Mouse (Mus musculus) heart, adult 2 months (tissue): ENCODE results near the gene Elmo1. TPM values are rescaled to one million over a fixed set of nuclear protein-coding genes. Genes with fewer than 3 reads are reported as not detected.

Experiments
- DNase-seq, 2 experiments: peaks; one replicate each; pipeline ENCODE4 v3.0.0; 2021
- H3K27ac ChIP-seq: fragments of 200-600 bp; 2 replicates; pipeline ENCODE4 v1.8.1; 2022
- H3K27me3 ChIP-seq: fragments of 200-500 bp; 2 replicates; pipeline ENCODE4 v1.6.1; 2012; ENCODE audit warnings: mild to moderate bottlenecking, low read length, inconsistent platforms, mixed read lengths; ENCODE audit not compliant: control insufficient read depth, insufficient read depth
- H3K36me3 ChIP-seq: fragments of 200-500 bp; 2 replicates; pipeline ENCODE4 v1.6.1; 2012; ENCODE audit warnings: low read length, inconsistent platforms; ENCODE audit not compliant: control insufficient read depth, insufficient read depth
- H3K4me1 ChIP-seq: fragments of 200-500 bp; 2 replicates; pipeline ENCODE4 v1.6.1; 2011; ENCODE audit warnings: low read length; ENCODE audit not compliant: control insufficient read depth, insufficient read depth
- H3K4me3 ChIP-seq: fragments of 200-600 bp; 2 replicates; pipeline ENCODE4 v1.8.1; 2022
- H3K79me2 ChIP-seq: fragments of 200-500 bp; replicated peaks from 2 replicates; pipeline ENCODE4 v1.6.1; 2012; ENCODE audit warnings: mild to moderate bottlenecking, inconsistent platforms, low read length, moderate library complexity, mixed read lengths; ENCODE audit not compliant: control insufficient read depth, insufficient read depth
- H3K9ac ChIP-seq: fragments of 200-500 bp; 2 replicates; pipeline ENCODE4 v1.6.1; 2012; ENCODE audit warnings: low read depth, mild to moderate bottlenecking, control low read depth, inconsistent platforms, low read length, mixed read lengths
- CTCF ChIP-seq: fragments of 200-600 bp; IDR thresholded peaks from 2 replicates; pipeline ENCODE4 v1.8.1; 2022; ENCODE audit warnings: antibody characterized with exemption, mild to moderate bottlenecking, moderate library complexity
- EP300 ChIP-seq: fragments of 200-500 bp; IDR thresholded peaks from 2 replicates; pipeline ENCODE4 v1.6.1; 2011; ENCODE audit warnings: low read depth, low read length, control low read depth; ENCODE audit not compliant: insufficient read depth
- POLR2A ChIP-seq: fragments of 200-500 bp; IDR thresholded peaks from 2 replicates; pipeline ENCODE4 v1.6.1; 2011; ENCODE audit warnings: mild to moderate bottlenecking, low read depth, low read length, control low read depth; ENCODE audit not compliant: insufficient read depth
- WGBS: fragments of 180-500 bp; shearing (Covaris S2); methylation state at CpG from one replicate; pipeline ENCODE4 v1.1.7; 2018; 5-methylcytosine and 5-hydroxymethylcytosine counted together
- intact Hi-C: fragments of 180-260 bp; cut with DNase I; formaldehyde crosslinking; loops from one replicate; pipeline ENCODE4 v1.15.1; 2025
- polyA plus RNA-seq: library from polyadenylated mRNA; depleted of rRNA; stranded (reverse); fragments of >200 nt; gene quantifications from 2 replicates; pipeline ENCODE4 v1.2.3, GENCODE M21; 2012
- total RNA-seq, 2 experiments: library from RNA; stranded (reverse); gene quantifications; 2 replicates each; pipeline ENCODE4 v1.2.3; 2021

Gene Elmo1
- total and polyA plus RNA-seq, 3 experiments = 7.0 to 9.1 (median 7.1) TPM

DNA sequence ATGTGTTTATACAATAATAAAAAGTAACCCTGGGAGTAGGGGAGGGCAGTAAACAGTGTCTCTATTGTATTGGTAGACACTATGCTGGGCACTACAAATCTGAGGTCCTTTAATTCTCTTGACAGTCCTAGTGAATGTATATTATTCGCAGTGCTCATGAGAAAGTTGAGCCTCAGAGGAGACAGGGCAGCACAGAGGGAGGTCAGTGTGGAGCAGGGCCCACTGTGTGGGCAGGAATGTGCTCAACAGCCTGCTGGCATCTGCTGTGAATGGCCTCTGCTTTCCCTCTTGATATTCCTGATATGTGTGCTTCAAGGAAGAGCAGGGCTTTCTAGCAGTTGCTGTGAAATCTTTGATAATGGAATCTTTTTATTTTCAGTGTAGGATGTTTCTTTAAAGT lies 52.2 kb downstream of the Elmo1 start:
- Histone ChIP-seq H3K27ac (no peak overlapping the region), H3K27me3 (no peaks in the 10 kb centered on the region), H3K4me1 (peaks cover 7% of the 10 kb centered on the region), H3K4me3 (no peak overlapping the region), H3K79me2 (no peaks in the 10 kb centered on the region; the same call in 1 of the 2 replicates), H3K9ac (no peak overlapping the region), H3K36me3 (0 out of 2 replicates have a peak, but pooled peaks cover under 1% of the 10 kb centered on the region)
- TF ChIP-seq CTCF = no peak
- TF ChIP-seq POLR2A = no peak
- no peak for TF ChIP-seq EP300
- no peak for DNase-seq
- WGBS = 66% methylated on average over 1 of the region's 1 CpGs
- intact Hi-C loops = no loop called here

DNA sequence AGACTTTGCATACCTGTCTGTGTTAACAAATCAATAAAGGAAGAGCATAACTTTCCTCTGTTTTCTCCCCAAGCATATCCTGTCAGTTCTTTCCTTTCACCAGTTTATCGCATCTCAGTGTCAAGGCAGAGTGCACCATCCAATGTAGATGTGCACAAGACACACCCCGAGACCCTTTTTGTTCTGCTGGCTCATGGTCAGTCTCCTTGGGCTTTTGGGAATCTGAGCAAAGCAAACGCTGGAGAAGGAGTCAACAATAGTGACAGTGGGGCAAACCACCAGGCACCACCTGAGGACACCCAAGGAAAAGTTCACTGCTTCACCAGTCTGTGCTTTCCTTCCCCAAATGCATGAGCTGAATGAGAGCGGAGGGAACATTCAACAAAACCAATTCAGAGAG lies 56.5 kb downstream of the Elmo1 start:
- no peaks in the 10 kb centered on the region for H3K79me2 ChIP-seq
- DNase-seq = no peak
- 89% methylated on average over 4 of the region's 4 CpGs for WGBS
- TF ChIP-seq CTCF (no peak), POLR2A (no peak), EP300 (no peak)
- H3K27ac ChIP-seq = no peak overlapping the region
- H3K36me3 ChIP-seq = no peaks in the 10 kb centered on the region
- intact Hi-C loops = loop anchor here (5.0 kb wide), 2 partner anchors 35 to 110 kb away; no protein-coding TSS in a partner anchor
- no peak overlapping the region for H3K4me3 ChIP-seq
- H3K9ac ChIP-seq = no peak overlapping the region
- H3K4me1 ChIP-seq = peaks cover 9% of the 10 kb centered on the region
- no peaks in the 10 kb centered on the region for H3K27me3 ChIP-seq

DNA sequence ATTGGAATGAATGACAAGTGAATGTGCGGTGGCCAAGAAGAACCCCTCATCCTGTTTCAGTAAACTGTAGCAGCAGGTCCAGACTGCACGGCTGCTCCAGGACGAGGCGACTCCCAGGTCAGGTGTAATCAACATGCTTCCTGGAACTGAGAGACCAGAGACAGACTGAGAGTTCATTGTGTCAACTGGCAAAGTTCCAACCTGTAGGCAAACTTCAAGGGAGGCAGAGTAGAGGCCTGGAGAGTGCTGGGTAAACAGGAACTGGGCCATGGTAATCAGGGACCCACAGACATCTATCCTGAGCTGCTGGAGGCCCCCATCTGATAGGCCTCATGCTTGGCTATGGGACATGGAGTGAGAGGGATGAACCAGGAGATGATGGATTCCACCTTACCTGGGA lies 57.3 kb downstream of the Elmo1 start:
- no peaks in the 10 kb centered on the region for H3K79me2 ChIP-seq
- 44% methylated on average over 4 of the region's 4 CpGs for WGBS
- DNase-seq = peak in 1 of 2 experiments; percentile 17
- TF ChIP-seq POLR2A (no peak), EP300 (no peak), CTCF (no peak)
- no peak overlapping the region for H3K27ac ChIP-seq
- H3K4me1 ChIP-seq = peaks cover 11% of the 10 kb centered on the region
- H3K4me3 ChIP-seq = no peak overlapping the region
- intact Hi-C loops = loop anchor here (5.0 kb wide), 2 partner anchors 35 to 110 kb away; no protein-coding TSS in a partner anchor
- no peak overlapping the region for H3K9ac ChIP-seq
- no peaks in the 10 kb centered on the region for H3K36me3 ChIP-seq
- H3K27me3 ChIP-seq = no peaks in the 10 kb centered on the region

DNA sequence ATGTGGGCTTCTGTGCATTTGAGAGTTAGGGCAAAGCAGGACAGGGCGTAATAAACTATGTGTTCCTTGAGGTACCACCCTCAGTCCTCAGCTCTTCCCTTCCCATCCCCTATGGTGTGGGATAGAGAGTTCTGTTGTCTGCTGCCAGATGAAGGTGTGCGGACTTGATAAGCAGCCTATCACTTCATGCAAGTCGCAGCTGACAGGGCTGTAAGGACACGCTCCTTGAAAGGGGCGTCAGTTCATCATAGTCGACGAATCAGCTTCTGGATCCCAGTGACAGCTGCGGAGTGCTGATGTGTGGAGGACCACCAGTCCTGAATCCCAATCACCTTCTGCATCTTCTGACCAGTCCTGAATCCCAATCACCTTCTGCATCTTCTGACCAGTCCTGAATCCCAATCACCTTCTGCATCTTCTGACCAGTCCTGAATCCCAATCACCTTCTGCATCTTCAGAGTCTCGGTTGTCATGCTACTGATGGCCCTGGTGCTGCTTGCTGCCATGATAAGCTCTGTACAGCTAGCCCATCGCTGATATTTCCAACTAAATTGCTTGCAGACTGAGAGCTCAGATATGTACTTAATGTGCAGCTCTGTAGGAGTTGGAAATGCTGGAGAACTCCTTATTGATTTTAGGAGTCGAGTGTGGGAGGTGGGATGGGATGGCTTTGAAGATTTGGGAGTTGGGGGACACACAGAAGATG lies 59.9 kb downstream of the Elmo1 start:
- 70% methylated on average over 11 of the region's 11 CpGs for whole genome bisulfite sequencing
- Histone ChIP-seq H3K79me2 (no peaks in the 10 kb centered on the region), H3K9ac (no peak overlapping the region), H3K27ac (no peak overlapping the region), H3K4me3 (no peak overlapping the region), H3K36me3 (no peaks in the 10 kb centered on the region), H3K4me1 (peaks cover 16% of the 10 kb centered on the region), H3K27me3 (no peaks in the 10 kb centered on the region)
- intact Hi-C loops = loop anchor here (5.0 kb wide), 1 partner anchor 122 kb away; no protein-coding TSS in a partner anchor
- no peak for DNase-seq
- TF ChIP-seq POLR2A = no peak
- TF ChIP-seq CTCF = no peak
- no peak for TF ChIP-seq EP300

DNA sequence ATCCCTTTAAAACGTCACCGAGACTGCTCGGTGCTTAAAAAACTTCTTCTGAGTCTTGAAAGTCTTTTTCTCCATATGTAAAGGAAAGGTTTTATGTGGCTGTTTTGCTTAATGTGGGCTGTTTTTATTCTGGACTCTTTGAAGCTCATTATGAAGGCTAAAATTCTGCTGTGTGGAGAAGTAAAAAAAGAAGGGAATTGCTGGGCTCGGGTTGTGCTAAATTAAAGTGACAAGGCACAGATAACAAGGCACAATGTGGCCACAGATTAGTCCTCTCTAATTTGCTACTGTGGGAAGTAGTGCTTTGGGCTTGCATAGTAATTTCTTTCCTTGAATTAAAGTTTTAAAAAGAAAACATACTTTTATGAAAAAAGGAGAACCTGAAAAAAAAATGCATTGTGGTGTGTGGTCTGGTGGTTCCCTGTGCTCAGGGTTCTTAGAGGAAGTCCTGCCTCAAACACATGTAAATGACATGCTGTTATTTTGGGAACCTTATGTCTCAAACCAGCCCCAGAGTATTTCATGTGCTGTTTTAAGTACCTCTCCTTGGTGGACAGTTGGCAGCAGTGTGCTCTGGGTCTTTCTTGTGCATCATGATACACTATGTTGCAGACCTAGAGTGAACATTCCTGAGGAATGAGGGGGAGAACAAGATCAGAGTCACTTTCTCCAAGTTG lies 61.0 kb downstream of the Elmo1 start:
- DNase-seq = no peak
- no peaks in the 10 kb centered on the region for H3K79me2 ChIP-seq
- no peak for TF ChIP-seq EP300
- no peak for TF ChIP-seq CTCF
- TF ChIP-seq POLR2A = no peak
- H3K36me3 ChIP-seq = no peaks in the 10 kb centered on the region
- no peak overlapping the region for H3K27ac ChIP-seq
- H3K4me3 ChIP-seq = no peak overlapping the region
- WGBS = 51% methylated on average over 4 of the region's 4 CpGs
- H3K4me1 ChIP-seq = peaks cover 16% of the 10 kb centered on the region
- intact Hi-C loops = loop anchor here (5.0 kb wide), 1 partner anchor 121 kb away; no protein-coding TSS in a partner anchor
- no peak overlapping the region for H3K9ac ChIP-seq
- H3K27me3 ChIP-seq = no peaks in the 10 kb centered on the region

DNA sequence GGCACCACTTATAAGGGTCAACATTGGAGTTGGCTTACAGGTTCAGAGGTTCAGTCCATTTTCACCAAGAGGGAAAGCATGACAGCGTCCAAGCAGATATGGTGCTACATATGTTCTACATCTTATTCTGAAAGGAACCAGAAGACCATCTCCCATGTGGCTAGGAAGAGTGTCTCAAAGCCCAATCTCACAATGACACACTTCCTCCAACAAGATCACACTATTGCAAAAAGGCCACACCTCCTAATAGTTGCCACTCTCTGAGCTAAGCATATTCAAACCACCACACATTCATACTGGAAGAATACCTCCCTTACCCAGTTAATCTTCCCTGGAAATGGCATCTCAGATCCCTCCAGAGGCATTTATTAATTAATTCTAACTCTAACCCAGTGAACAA lies 66.7 kb downstream of the Elmo1 start:
- no peak for TF ChIP-seq CTCF
- TF ChIP-seq POLR2A = no peak
- no peak for TF ChIP-seq EP300

More for the DNA sequence above, 66.7 kb downstream of the Elmo1 start:
- Histone ChIP-seq H3K36me3 (no peaks in the 10 kb centered on the region), H3K79me2 (no peaks in the 10 kb centered on the region), H3K9ac (no peak overlapping the region), H3K4me1 (peaks cover 8% of the 10 kb centered on the region), H3K4me3 (no peak overlapping the region), H3K27me3 (no peaks in the 10 kb centered on the region; the same call in 1 of the 2 replicates), H3K27ac (no peak overlapping the region)
- intact Hi-C loops = no loop called here
- 74% methylated on average over 1 of the region's 1 CpGs for WGBS
- no peak for DNase-seq
